Mouse (Mus musculus): Measurements from ENCODE around the gene Atp8b4.

- no peak for TF ChIP-seq CTCF (IDR thresholded peaks at IDR 0.05; ENCODE audit: low read depth)
- no peak for TF ChIP-seq EP300 (IDR thresholded peaks at IDR 0.05; ENCODE audit: low read depth)
Measured at GRCm38 (mm10) chr2:126351811-126352210, 148.7 kb downstream of the Atp8b4 start.
